Mouse (Mus musculus): ENCODE results near the gene Calcb. TPM values are rescaled to one million over a fixed set of nuclear protein-coding genes. Genes with fewer than 3 reads are reported as not detected.

Calcb gene
- polyA plus RNA-seq (2014; fragmentation: Illumina TruSeq; extraction: RNeasy Lipid Tissue Mini Kit (QIAGEN cat#74804)): 1.1 TPM

DNA sequence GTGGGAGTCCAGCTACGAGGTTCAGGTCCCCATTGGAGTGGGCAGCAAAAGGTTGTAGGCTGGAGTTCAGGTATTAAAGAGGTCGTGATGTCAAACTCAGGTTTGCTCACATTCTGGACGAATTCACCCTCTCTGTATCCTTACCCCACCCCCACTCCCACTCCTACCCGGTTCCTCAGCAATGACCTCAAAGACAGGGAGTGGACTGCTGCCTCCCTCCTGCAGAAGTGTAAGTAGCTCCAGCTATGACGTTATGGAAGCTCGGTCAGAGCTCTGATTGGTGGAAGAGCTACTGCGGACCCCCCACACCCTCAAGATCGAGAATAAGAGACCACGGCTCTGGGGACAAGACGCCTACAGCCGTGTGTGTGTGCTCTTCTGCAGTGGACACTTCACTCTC is at the start of gene Calcb:
Calcb (plus strand) TSS at position 344 of the 400 bp plus-strand sequence.

DNA sequence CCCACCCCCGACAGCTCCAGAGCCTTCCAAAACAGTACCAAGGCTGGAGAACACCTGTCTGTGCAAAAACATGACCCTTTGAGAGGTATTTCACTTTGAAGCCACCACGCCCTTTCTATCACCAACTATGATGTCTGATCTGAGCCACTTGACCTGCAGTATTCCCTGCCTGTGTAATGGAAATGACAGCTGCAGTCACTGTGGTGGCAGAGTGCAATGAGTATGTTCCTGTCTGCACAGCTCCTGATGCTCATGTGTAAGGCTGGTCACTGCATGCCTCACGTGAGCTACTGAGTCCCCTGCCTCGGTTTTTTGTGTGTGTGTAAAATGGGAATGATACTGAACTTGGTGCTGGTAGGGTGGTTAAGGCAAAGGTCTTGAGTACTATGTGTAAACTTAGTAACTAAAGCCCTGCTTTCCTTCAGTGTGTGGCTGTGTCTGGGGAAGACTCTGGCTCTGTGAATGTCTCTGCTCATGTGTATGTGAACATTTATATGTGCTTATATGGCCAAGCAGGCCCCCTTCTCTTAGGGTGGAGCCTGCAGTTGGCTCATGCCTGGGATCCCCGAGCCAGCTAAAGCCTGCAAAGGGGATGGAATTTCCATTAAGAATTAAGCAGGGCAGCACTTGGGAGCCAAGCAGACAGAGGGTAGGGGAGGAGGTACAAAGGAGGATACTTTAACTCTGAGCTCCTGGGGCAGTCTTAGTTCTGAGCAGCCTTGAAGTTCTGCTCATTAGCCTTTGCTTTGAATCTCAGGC is 24.8 kb downstream of the Calcb start, which contains the start of gene Insc:
Insc (plus strand) TSS at position 673 of the 759 bp plus-strand sequence.

Other genes starting within 250 kb of the Calcb start
- gene Cyp2r1, start 155.7 kb upstream of the Calcb start, polyA plus RNA-seq (2014; fragmentation: Illumina TruSeq; extraction: RNeasy Lipid Tissue Mini Kit (QIAGEN cat#74804)): 6.8 TPM
- gene Calca, start 82.3 kb upstream of the Calcb start, polyA plus RNA-seq (2014; fragmentation: Illumina TruSeq; extraction: RNeasy Lipid Tissue Mini Kit (QIAGEN cat#74804)): not detected
- 2.2 TPM for gene Insc, start 25.1 kb downstream of the Calcb start, polyA plus RNA-seq (2014; fragmentation: Illumina TruSeq; extraction: RNeasy Lipid Tissue Mini Kit (QIAGEN cat#74804))

Data from ovary, adult 10 weeks (tissue).